Mouse (Mus musculus) lung, postnatal 0 days (tissue): ENCODE measurements around the gene Emid1.

Experiments used
- CTCF ChIP-seq: IDR thresholded peaks from 2 replicates; pipeline ENCODE4 v1.5.1; 2016; ENCODE audit warnings: antibody characterized with exemption, mild to moderate bottlenecking
- EP300 ChIP-seq: IDR thresholded peaks from 2 replicates; pipeline ENCODE4 v1.6.1; 2016; ENCODE audit warnings: antibody characterized with exemption, mild to moderate bottlenecking, control low read depth

DNA sequence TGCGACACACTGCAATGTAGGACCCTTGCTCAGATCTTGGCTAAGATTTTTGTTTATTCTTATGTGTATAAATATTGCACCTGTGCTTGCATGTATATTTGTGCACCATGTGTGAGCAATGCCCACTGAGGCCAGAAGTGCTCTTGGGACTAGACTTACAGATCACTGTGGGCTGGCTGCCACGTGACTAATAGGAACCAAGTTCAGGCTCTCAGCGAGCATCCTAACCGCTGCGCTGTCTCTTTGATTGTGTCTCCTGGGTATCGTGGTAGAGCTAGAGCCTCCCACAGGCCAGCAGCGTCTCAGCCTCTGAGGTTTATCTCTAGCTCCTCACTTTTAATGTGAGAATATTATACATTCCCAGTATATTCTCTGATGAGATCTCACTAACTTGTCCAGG is 38.4 kb downstream of the Emid1 start:
- no peak for TF ChIP-seq CTCF
- TF ChIP-seq EP300, result no peak
